Mouse (Mus musculus): ENCODE measurements at regions not wholly inside any gene's neighbourhood (a gene's known extent, or its start where the extent isn't known, plus 50 kb on each side); places are given as distances from the start of the nearest gene placed in this dataset.

- DNase-seq (ENCODE audit: low spot score in 2 of 2), result no peak
Observed at GRCm38 (mm10) chr5:90164434-90164833, 59.4 kb downstream of the Cox18 start.

- no peak for DNase-seq (ENCODE audit: low spot score in 2 of 2)
Observed at GRCm38 (mm10) chr5:90163033-90163859, 60.6 kb downstream of the Cox18 start.

GRCm38 (mm10) chr5:90160281-90160680 is 63.5 kb downstream of the Cox18 start:
- no peak for DNase-seq (ENCODE audit: low spot score in 2 of 2)

GRCm38 (mm10) chr5:90156522-90156921 is 67.3 kb downstream of the Cox18 start:
- no peak for DNase-seq (ENCODE audit: low spot score in 2 of 2)

- no peak for DNase-seq (ENCODE audit: low spot score in 2 of 2)
Observed at GRCm38 (mm10) chr5:90149611-90150532, 73.9 kb downstream of the Cox18 start.

GRCm38 (mm10) chr5:90135971-90136370 is 87.8 kb downstream of the Cox18 start:
- no peak for DNase-seq (ENCODE audit: low spot score in 2 of 2)

GRCm38 (mm10) chr5:90107036-90107435 is 116.8 kb downstream of the Cox18 start:
- DNase-seq (ENCODE audit: low spot score in 2 of 2), result no peak

GRCm38 (mm10) chr5:90104672-90105071 is 119.1 kb downstream of the Cox18 start:
- no peak for DNase-seq (ENCODE audit: low spot score in 2 of 2)

GRCm38 (mm10) chr5:90088541-90088940 is 135.3 kb downstream of the Cox18 start:
- no peak for DNase-seq (ENCODE audit: low spot score in 2 of 2)

GRCm38 (mm10) chr5:90086491-90086890 is 137.3 kb downstream of the Cox18 start:
- DNase-seq (ENCODE audit: low spot score in 2 of 2), result peak in 1 of 2 experiments; percentile 6

- no peak for DNase-seq (ENCODE audit: low spot score in 2 of 2)
Observed at GRCm38 (mm10) chr5:90077025-90077536, 146.7 kb downstream of the Cox18 start.

GRCm38 (mm10) chr5:90075629-90076349 is 148.0 kb downstream of the Cox18 start:
- no peak for DNase-seq (ENCODE audit: low spot score in 2 of 2)

GRCm38 (mm10) chr5:90071806-90072205 is 152.0 kb downstream of the Cox18 start:
- no peak for DNase-seq (ENCODE audit: low spot score in 2 of 2)

GRCm38 (mm10) chr5:90068601-90069000 is 155.2 kb downstream of the Cox18 start:
- DNase-seq (ENCODE audit: low spot score in 2 of 2), result no peak

- no peak for DNase-seq (ENCODE audit: low spot score in 2 of 2)
Observed at GRCm38 (mm10) chr5:90067817-90068216, 156.0 kb downstream of the Cox18 start.

GRCm38 (mm10) chr5:90065884-90066615 is 157.8 kb downstream of the Cox18 start:
- DNase-seq (ENCODE audit: low spot score in 2 of 2), result no peak

GRCm38 (mm10) chr5:90055686-90056085 is 168.1 kb downstream of the Cox18 start:
- DNase-seq (ENCODE audit: low spot score in 2 of 2), result no peak

GRCm38 (mm10) chr5:90052516-90052915 is 169.4 kb upstream of the Adamts3 start:
- no peak for DNase-seq (ENCODE audit: low spot score in 2 of 2)

GRCm38 (mm10) chr5:90049856-90050255 is 166.7 kb upstream of the Adamts3 start:
- DNase-seq (ENCODE audit: low spot score in 2 of 2), result no peak

GRCm38 (mm10) chr5:90042781-90043180 is 159.6 kb upstream of the Adamts3 start:
- DNase-seq (ENCODE audit: low spot score in 2 of 2), result no peak

GRCm38 (mm10) chr5:90033103-90033502 is 150.0 kb upstream of the Adamts3 start:
- DNase-seq (ENCODE audit: low spot score in 2 of 2), result peak; percentile 64 to 78

Data from layer of hippocampus, adult 8-10 months (tissue).